Mouse (Mus musculus) olfactory bulb, adult 2 months (tissue): Measurements from ENCODE around the gene Ehhadh.

Source experiments
- CTCF ChIP-seq: fragments of 200-500 bp; IDR thresholded peaks from 2 replicates; pipeline ENCODE4 v1.5.1; 2012; ENCODE audit warnings: low read depth, mild to moderate bottlenecking, low read length, moderate library complexity; ENCODE audit not compliant: insufficient read depth
- POLR2A ChIP-seq: fragments of 200-500 bp; IDR thresholded peaks from 2 replicates; pipeline ENCODE4 v1.6.1; 2012; ENCODE audit warnings: mild to moderate bottlenecking, low read depth, low read length, moderate library complexity; ENCODE audit not compliant: insufficient read depth

GRCm38 (mm10) chr16:21724261-21724660 is 63.3 kb downstream of the Ehhadh start:
- TF ChIP-seq POLR2A (no peak), CTCF (no peak)
